Mouse (Mus musculus) heart, embryonic 12.5 days (tissue): Measurements from ENCODE around the gene Cux1. TPM values are rescaled to one million over a fixed set of nuclear protein-coding genes. Genes with fewer than 3 reads are reported as not detected.
A peak's percentile ranks its signal among the peaks of the same experiment; 100 is the strongest.

Experiments
- ATAC-seq: fragments of 200-750 bp; cut with Nextera tagmentation; 2 replicates; pipeline ENCODE4 v1.8.0; 2017; ENCODE audit warnings: moderate TSS enrichment, moderate library complexity; ENCODE audit not compliant: insufficient number of reproducible peaks, low FRiP score
- H3K27ac ChIP-seq: fragments of 300-500 bp; sonication (generic); 2 replicates; pipeline ENCODE4 v1.5.1; 2016; ENCODE audit warnings: mild to moderate bottlenecking, moderate library complexity; ENCODE audit not compliant: poor library complexity, severe bottlenecking
- H3K27me3 ChIP-seq: fragments of 300-500 bp; sonication (generic); replicated peaks from 2 replicates; pipeline ENCODE4 v1.6.1; 2016; ENCODE audit warnings: mild to moderate bottlenecking, moderate library complexity
- H3K36me3 ChIP-seq: fragments of 300-500 bp; sonication (generic); 2 replicates; pipeline ENCODE4 v1.6.1; 2016; ENCODE audit warnings: mild to moderate bottlenecking, moderate library complexity
- H3K4me1 ChIP-seq: fragments of 300-500 bp; sonication (generic); replicated peaks from 2 replicates; pipeline ENCODE4 v1.6.1; 2016; ENCODE audit warnings: mild to moderate bottlenecking
- H3K4me2 ChIP-seq: fragments of 300-500 bp; sonication (generic); 2 replicates; pipeline ENCODE4 v1.6.1; 2016; ENCODE audit warnings: mild to moderate bottlenecking, moderate library complexity
- H3K4me3 ChIP-seq: fragments of 300-500 bp; sonication (generic); 2 replicates; pipeline ENCODE4 v1.5.1; 2016; ENCODE audit warnings: mild to moderate bottlenecking
- H3K9ac ChIP-seq: fragments of 300-500 bp; sonication (generic); 2 replicates; pipeline ENCODE4 v1.6.1; 2016; ENCODE audit warnings: mild to moderate bottlenecking, moderate library complexity
- H3K9me3 ChIP-seq: fragments of 300-500 bp; sonication (generic); replicated peaks from 2 replicates; pipeline ENCODE4 v1.6.1; 2016; ENCODE audit warnings: mild to moderate bottlenecking, moderate library complexity
- WGBS: fragments of 180-500 bp; shearing (Covaris S2); methylation state at CpG from one replicate; pipeline ENCODE4 v1.1.7; 2016; 5-methylcytosine and 5-hydroxymethylcytosine counted together
- polyA plus RNA-seq: library from polyadenylated mRNA; unstranded; fragments of >200 nt; fragmentation: Nextera tagmentation; extraction: Ambion mirVana; gene quantifications from 2 replicates; pipeline ENCODE4 v1.2.1, GENCODE M21; 2016

Gene Cux1
- polyA plus RNA-seq, 1 experiment from 2014 or later = 81.0 TPM

DNA sequence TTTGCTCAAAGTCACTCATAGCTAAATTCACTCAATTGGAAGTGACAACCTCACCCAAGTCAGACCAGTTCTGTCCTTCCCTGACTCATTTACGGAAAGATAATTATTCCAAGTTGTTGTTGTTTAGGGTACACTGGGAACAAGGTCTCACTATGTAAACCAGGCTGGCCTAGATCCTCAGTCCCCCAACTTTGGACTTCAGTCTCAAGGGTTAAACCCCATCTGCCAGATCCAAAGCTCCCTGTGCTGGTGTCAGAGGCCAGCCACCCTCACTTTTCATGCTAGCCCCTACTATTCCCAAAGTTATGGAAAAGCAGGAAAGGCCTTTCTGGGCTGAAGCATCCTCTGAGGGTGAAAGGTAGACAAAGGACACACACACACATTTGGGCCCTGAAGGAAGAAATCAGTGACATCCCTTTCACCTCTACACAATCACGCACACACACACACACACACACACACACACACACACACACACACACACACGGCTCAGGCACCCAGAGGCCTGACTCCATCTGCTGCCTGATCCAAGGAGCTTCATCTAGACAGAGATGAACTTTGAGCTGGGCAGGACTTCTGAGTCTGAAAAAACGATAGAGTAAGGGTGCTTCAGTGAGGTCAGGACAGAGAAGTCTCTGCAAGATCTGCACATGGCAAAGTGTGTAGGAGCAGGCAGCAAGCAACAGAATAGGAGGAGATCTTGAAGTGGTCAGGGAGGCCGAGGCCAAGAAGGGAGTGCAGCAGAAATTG, 31.1 kb downstream of the Cux1 start:
- Histone ChIP-seq H3K27ac (no peak overlapping the region), H3K4me3 (no peak overlapping the region), H3K36me3 (no peaks in the 10 kb centered on the region), H3K27me3 (no peaks in the 10 kb centered on the region), H3K9me3 (no peaks in the 10 kb centered on the region), H3K9ac (no peak overlapping the region), H3K4me2 (no peak overlapping the region), H3K4me1 (peaks cover 82% of the 10 kb centered on the region)
- ATAC-seq = no peak
- 67% methylated on average over 5 of the region's 5 CpGs for whole genome bisulfite sequencing

DNA sequence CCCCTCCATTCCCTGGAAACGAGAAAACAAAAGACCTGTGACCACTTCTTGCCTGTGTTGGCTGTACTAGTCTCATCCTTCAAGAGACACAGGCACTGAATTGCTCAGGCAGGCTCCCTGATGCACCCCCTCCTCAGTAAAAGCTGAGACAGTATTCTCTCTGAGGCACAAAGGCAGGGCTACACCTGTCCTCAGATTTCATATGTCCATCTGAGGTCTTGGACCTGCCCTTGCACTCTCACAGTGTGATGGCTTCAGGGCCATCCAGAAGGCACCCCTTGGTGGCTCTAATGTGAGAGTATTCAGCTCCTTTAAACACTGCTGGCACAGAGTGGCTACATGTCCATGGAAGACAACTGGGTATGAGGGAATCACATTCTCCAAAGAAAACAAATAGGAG, 32.1 kb downstream of the Cux1 start:
- Histone ChIP-seq H3K9ac (peak overlapping the region; percentile 21; the same call in 1 of the 2 replicates), H3K9me3 (no peaks in the 10 kb centered on the region), H3K27me3 (no peaks in the 10 kb centered on the region), H3K4me2 (no peak overlapping the region), H3K4me3 (no peak overlapping the region), H3K36me3 (no peaks in the 10 kb centered on the region), H3K4me1 (peaks cover 78% of the 10 kb centered on the region), H3K27ac (no peak overlapping the region)
- no peak for ATAC-seq
- WGBS = 46% methylated on average over 1 of the region's 1 CpGs

DNA sequence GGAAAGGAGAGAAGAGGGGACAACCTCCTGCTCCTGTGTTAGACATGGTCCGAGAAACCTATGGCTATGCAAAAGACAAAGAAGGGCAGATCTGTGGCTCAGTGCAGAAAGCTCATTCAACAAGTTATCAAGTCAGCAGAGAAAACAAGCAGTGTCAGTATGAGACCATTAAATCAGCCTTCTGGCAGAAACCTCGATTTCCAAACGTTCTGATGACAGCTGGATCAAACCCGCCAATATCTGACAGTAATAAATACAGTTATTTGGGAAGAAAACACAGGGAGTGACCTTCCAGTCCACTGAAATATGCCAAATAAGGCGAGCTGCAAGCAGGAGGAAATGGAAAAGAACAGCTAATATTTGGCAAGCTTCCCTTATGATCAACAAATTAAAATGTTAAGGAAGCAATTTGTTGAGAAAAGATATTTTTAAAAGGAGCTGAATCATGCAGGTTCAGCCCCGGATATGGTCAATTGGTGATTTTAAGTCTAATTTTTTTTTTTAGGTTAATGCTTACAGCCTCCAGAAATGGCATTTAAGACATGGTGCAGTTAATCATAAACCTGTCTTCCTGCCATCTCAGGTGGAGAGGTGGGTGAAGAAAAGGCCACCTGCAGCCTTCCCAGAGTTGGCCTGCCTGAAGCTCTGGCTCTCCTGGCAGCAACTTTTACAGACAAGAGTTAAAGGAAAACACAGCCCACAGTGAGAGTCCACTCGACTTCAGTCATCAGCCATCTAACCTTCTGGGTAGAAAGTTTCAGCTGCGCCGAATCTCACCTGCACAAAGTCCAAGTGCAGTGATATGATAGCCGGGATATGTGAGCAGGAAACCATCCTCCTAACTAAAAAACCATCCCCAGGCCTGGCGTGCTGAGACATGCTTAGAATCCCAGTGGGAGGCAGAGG, 33.7 kb downstream of the Cux1 start:
- H3K27me3 ChIP-seq = no peaks in the 10 kb centered on the region
- H3K9me3 ChIP-seq = no peaks in the 10 kb centered on the region
- no peaks in the 10 kb centered on the region for H3K36me3 ChIP-seq
- no peak for ATAC-seq
- no peak overlapping the region for H3K27ac ChIP-seq
- H3K4me3 ChIP-seq = no peak overlapping the region
- 68% methylated on average over 11 of the region's 11 CpGs for WGBS
- no peak overlapping the region for H3K4me2 ChIP-seq
- H3K4me1 ChIP-seq = peaks cover 67% of the 10 kb centered on the region
- H3K9ac ChIP-seq = no peak overlapping the region

DNA sequence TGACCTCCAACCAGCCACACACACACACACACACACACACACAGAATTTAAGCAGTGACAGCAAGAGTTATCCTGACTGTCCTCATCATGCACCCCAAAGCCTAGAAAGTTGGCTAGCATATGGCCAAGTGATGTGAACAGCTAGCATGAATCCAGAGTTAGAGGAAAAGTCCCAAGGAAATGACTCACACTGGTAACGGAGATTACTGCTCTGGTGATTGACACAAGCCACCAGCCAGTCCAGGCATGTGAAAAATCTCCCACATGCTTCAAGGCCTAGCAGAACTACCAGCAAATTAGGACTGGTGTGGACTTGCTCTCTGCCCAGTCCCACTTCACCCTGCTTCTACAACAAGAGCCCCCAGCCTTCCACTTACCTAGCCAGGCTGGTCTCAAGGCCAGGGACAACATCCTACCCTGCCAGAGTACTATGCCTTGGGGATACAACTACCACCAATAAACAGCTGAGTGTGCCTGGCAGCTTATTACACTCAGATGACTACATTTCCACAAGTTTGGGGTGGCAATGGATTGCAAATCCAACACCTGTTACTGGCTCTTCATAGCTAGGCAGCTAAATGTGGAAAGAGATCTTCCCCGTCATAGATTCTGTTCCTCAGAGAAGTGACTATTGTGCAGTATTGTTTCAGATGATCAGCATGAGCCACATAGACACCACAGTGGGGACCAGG, 35.5 kb downstream of the Cux1 start:
- ATAC-seq = peak; percentile 58
- Histone ChIP-seq H3K36me3 (no peaks in the 10 kb centered on the region), H3K27me3 (no peaks in the 10 kb centered on the region), H3K27ac (peak overlapping the region; percentile 80), H3K4me3 (no peak overlapping the region), H3K9me3 (no peaks in the 10 kb centered on the region), H3K4me2 (no peak overlapping the region), H3K9ac (no peak overlapping the region), H3K4me1 (peaks cover 70% of the 10 kb centered on the region)
- whole genome bisulfite sequencing = 26% methylated on average over 2 of the region's 2 CpGs

DNA sequence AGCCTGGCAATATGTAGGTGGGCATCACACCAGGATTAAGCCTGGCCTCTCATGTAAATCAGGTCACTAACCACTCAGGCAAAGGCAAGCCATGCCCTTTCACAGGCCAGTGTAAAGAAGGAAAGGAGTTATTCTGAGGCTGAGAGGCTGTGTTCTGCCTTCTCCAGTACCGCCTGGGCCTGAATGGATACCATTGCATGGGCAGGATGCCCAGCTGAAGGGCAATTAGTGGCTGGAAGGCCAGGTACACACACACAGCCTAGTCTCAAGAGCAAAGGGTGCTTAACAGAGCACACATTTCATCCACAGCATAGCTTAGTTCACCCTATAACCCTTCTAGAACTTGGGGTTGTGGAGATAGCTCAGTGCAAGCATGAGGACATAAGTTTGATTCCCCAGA, 36.4 kb downstream of the Cux1 start:
- WGBS = 86% methylated on average over 1 of the region's 1 CpGs
- H3K27ac ChIP-seq = peak overlapping the region; percentile 80

DNA sequence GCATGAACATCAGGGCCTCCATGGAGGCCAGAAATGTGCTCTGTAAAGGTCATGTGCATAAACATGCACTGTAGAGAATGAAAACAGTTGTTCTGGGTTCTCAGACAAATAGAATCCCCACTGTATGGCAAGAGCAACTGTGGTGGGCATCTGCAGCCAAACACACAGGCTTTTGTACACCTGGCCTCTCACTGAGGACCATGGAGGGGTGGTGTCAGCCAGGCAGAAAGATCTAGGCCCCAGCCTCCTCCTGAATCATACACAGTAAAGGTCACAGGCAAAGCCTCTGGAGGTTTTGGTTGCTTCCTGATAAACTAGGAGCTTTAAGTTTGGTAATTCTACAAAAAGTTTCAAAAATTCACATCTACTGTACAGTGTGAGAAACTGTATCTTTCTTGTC, 38.1 kb downstream of the Cux1 start:
- no peaks in the 10 kb centered on the region for H3K27me3 ChIP-seq
- H3K9ac ChIP-seq = no peak overlapping the region
- H3K4me1 ChIP-seq = peaks cover 63% of the 10 kb centered on the region
- no peak overlapping the region for H3K4me2 ChIP-seq
- ATAC-seq = no peak
- H3K27ac ChIP-seq = no peak overlapping the region
- H3K36me3 ChIP-seq = no peaks in the 10 kb centered on the region
- no peak overlapping the region for H3K4me3 ChIP-seq
- no peaks in the 10 kb centered on the region for H3K9me3 ChIP-seq

More for the DNA sequence above, 36.4 kb downstream of the Cux1 start:
- H3K36me3 ChIP-seq = no peaks in the 10 kb centered on the region
- no peak; the same call in 1 of the 2 replicates for ATAC-seq
- H3K4me1 ChIP-seq = peaks cover 70% of the 10 kb centered on the region
- no peak overlapping the region for H3K4me2 ChIP-seq
- H3K9ac ChIP-seq = no peak overlapping the region
- H3K4me3 ChIP-seq = no peak overlapping the region
- H3K9me3 ChIP-seq = no peaks in the 10 kb centered on the region
- no peaks in the 10 kb centered on the region for H3K27me3 ChIP-seq

DNA sequence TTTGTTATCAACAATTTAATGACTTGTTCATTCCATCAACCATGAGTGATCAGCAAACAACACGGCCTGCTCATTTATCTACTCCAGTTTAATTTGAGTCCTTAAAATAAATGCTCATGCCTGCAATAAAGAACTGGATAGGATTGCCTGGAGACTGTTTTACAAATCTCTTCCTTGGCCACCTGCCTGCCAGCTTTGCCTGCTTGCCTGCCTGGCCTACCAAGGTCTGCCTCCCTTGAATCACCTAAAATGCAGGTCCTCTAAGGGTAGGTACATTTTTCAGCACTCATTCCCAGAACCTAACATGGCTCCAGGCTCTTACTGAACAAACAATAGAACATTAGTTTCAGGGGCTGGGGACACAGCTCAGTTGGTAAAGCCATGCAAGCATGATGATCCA, 39.4 kb downstream of the Cux1 start:
- ATAC-seq = no peak
- Histone ChIP-seq H3K4me3 (no peak overlapping the region), H3K4me1 (peaks cover 67% of the 10 kb centered on the region), H3K27ac (no peak overlapping the region), H3K36me3 (no peaks in the 10 kb centered on the region), H3K9me3 (no peaks in the 10 kb centered on the region), H3K9ac (no peak overlapping the region), H3K4me2 (no peak overlapping the region), H3K27me3 (no peaks in the 10 kb centered on the region)
- 59% methylated on average over 1 of the region's 1 CpGs for WGBS

DNA sequence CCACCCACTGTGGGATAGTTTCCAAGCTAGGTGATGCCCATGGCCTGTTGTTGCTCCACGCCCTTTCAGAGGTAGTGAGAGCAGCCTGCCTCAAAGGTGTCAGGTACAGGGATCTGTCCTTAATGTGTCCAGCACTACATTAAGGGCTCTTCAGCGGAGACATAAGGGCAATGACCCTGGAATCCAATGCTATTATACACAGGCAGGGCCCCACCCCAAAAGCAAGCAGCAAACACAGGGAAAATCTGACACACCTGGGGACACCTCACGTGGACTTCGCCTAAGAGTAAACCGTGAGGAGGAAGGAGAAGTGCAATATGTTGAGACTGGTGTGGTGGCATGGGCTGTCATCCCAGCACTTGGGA, 40.8 kb downstream of the Cux1 start:
- 79% methylated on average over 5 of the region's 5 CpGs for WGBS
- H3K27me3 ChIP-seq = no peaks in the 10 kb centered on the region
- H3K27ac ChIP-seq = no peak overlapping the region
- no peak overlapping the region for H3K9ac ChIP-seq
- peaks cover 65% of the 10 kb centered on the region for H3K4me1 ChIP-seq
- H3K36me3 ChIP-seq = peaks cover 2% of the 10 kb centered on the region; the same call in 1 of the 2 replicates
- H3K4me2 ChIP-seq = no peak overlapping the region
- H3K9me3 ChIP-seq = no peaks in the 10 kb centered on the region
- ATAC-seq = no peak
- H3K4me3 ChIP-seq = no peak overlapping the region

DNA sequence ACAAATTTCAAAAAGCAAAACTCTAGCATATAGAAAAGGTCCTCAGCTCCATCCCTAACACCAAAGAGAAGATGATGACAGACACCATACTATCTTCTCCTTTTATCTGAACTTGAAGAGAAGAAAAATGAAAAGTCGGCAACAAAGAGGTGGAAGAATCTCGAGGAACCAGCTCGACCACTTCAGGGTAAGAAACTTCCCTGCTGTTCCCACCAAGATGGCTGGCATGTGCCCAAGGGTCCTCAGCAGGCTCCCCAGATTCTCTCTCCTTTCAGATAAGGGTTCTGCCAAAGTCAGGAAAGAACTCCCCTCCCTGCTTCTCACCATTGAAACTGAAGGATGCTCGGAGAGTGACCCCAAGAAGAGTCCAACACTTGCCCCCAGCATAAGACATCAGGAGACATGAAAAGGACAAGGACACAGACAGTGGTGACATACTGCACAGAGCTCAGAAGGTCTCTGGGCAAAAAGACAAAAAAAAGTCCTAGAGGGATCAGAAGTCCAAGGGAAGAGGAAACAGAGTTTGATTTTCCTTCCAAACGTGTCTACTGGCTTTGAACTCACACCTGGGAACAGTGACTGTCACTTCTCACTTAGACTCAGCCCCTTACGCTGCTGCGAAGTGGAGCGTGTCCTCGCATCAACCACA, 41.3 kb downstream of the Cux1 start:
- Histone ChIP-seq H3K4me3 (no peak overlapping the region), H3K27me3 (no peaks in the 10 kb centered on the region), H3K27ac (no peak overlapping the region), H3K36me3 (peaks cover 3% of the 10 kb centered on the region; the same call in 1 of the 2 replicates), H3K9me3 (no peaks in the 10 kb centered on the region), H3K9ac (no peak overlapping the region), H3K4me2 (no peak overlapping the region), H3K4me1 (peaks cover 61% of the 10 kb centered on the region)
- no peak for ATAC-seq
- 65% methylated on average over 9 of the region's 9 CpGs for whole genome bisulfite sequencing

DNA sequence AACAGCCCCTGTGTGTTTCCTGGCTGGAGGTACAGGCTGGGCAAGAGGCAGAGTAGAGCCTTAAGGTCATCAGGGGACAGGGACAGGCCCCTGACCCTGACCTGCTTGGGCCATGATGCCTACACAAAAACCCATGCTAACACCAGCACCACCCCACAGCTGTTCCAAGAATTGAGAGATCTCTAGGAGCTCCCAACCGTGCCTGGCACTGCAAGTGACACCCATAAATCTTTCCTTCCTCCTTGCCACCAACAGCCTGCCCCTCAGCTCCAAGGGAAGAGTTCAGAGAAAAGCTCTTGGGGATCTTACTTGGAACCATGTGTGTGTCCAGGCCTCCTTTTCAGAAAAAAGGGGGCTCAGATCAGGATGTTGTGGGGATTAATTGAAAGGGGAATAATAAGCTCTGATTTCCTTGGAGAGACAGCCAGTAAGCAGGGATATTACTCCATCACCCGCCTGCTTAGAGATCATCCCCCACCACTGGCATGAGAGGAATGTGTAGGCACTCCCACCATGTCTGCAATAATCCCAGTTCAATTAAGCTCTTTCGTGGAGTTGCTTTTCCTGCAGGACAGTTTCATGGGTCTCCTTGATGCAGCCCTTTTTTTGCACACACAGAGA, 44.3 kb downstream of the Cux1 start:
- no peaks in the 10 kb centered on the region for H3K27me3 ChIP-seq
- peaks cover 70% of the 10 kb centered on the region for H3K4me1 ChIP-seq
- WGBS = 22% methylated on average over 3 of the region's 3 CpGs
- H3K9ac ChIP-seq = no peak overlapping the region
- no peak for ATAC-seq
- H3K4me2 ChIP-seq = peak overlapping the region; percentile 29; the same call in 1 of the 2 replicates
- no peak overlapping the region for H3K4me3 ChIP-seq
- peaks cover 3% of the 10 kb centered on the region; the same call in 1 of the 2 replicates for H3K36me3 ChIP-seq
- H3K9me3 ChIP-seq = no peaks in the 10 kb centered on the region
- peak overlapping the region; percentile 81 for H3K27ac ChIP-seq
